Mouse (Mus musculus) forebrain, embryonic 11.5 days (tissue): ENCODE results near the gene Cracr2b. TPM values are rescaled to one million over a fixed set of nuclear protein-coding genes. Genes with fewer than 3 reads are reported as not detected.

Experiments used
- ATAC-seq: fragments of 200-750 bp; cut with Nextera tagmentation; replicated peaks from 2 replicates; pipeline ENCODE4 v1.8.0; 2017; ENCODE audit warnings: moderate TSS enrichment; ENCODE audit not compliant: low FRiP score
- DNase-seq: peaks from one replicate; pipeline ENCODE4 v3.0.0-alpha.2; 2017; ENCODE audit warnings: low spot score
- H3K27ac ChIP-seq: fragments of 300-500 bp; sonication (generic); 2 replicates; pipeline ENCODE4 v1.5.1; 2014; ENCODE audit warnings: low read depth, low read length
- H3K27me3 ChIP-seq: fragments of 300-500 bp; sonication (generic); 2 replicates; pipeline ENCODE4 v1.6.1; 2014; ENCODE audit warnings: mild to moderate bottlenecking, low read length, mixed read lengths; ENCODE audit not compliant: control insufficient read depth, insufficient read depth
- H3K36me3 ChIP-seq: fragments of 300-500 bp; sonication (generic); 2 replicates; pipeline ENCODE4 v1.6.1; 2014; ENCODE audit warnings: mild to moderate bottlenecking, low read length, moderate library complexity, mixed read lengths; ENCODE audit not compliant: control insufficient read depth, insufficient read depth
- H3K4me1 ChIP-seq: fragments of 300-500 bp; sonication (generic); replicated peaks from 2 replicates; pipeline ENCODE4 v1.6.1; 2014; ENCODE audit warnings: low read length, mixed read lengths; ENCODE audit not compliant: control insufficient read depth, insufficient read depth
- H3K4me2 ChIP-seq: fragments of 300-500 bp; sonication (generic); 2 replicates; pipeline ENCODE4 v1.6.1; 2014; ENCODE audit warnings: low read depth, mild to moderate bottlenecking, low read length, moderate library complexity, mixed read lengths; ENCODE audit not compliant: severe bottlenecking
- H3K4me3 ChIP-seq: fragments of 300-500 bp; sonication (generic); 2 replicates; pipeline ENCODE4 v1.5.1; 2014; ENCODE audit warnings: low read depth, low read length
- H3K9ac ChIP-seq: fragments of 300-500 bp; sonication (generic); 2 replicates; pipeline ENCODE4 v1.6.1; 2014; ENCODE audit warnings: low read length
- H3K9me3 ChIP-seq: fragments of 300-500 bp; sonication (generic); 2 replicates; pipeline ENCODE4 v1.6.1; 2016; ENCODE audit warnings: low read length, mixed read lengths; ENCODE audit not compliant: control insufficient read depth
- WGBS: fragments of 180-500 bp; shearing (Covaris S2); extraction: QIAGEN DNeasy Blood & Tissue Kit; methylation state at CpG from one replicate; pipeline ENCODE4 v1.1.7; 2014; 5-methylcytosine and 5-hydroxymethylcytosine counted together
- polyA plus RNA-seq: library from polyadenylated mRNA; unstranded; fragments of >200 nt; fragmentation: Nextera tagmentation; extraction: Ambion mirVana; gene quantifications from 2 replicates; pipeline ENCODE4 v1.2.1, GENCODE M21; 2014

Gene Cracr2b
- polyA plus RNA-seq, 1 experiment from 2014 or later: 5.9 TPM

DNA sequence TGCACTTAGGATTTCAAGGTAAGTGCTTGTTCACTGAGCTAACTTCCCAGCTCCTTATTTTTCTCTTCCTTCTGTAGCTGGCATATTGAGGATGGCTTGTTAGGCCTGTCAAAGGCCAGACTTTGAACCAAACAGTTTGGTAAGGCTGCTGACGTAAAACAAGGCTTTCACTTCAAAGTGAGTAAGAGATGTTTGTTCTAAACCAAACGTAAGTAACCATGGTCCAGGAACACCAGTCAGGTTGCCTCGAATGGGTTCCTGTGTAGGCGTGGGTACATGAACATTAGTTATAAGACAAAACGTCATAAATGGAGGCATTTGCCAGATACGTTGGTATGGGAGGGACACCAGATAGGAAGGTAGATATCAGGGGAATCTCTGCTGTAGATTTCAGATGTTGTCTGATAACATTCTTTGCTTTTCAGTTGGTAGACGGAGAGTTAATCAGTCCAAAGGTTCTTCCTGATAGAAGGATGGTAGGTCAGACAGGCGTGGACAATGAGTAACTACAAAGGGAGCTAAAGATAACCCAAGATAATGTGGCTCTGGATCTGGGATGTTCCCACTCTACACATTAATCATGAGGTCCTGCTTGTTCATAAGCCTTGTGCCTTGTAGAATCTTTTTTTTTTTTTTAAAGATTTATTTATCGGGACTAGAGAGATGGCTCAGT lies 40.7 kb upstream of the Cracr2b start:
- no peaks in the 10 kb centered on the region for H3K9me3 ChIP-seq
- H3K4me1 ChIP-seq: no peaks in the 10 kb centered on the region
- no peaks in the 10 kb centered on the region for H3K36me3 ChIP-seq
- no peak overlapping the region for H3K4me3 ChIP-seq
- 87% methylated on average over 9 of the region's 9 CpGs for WGBS
- no peak for DNase-seq
- no peak overlapping the region for H3K4me2 ChIP-seq
- no peaks in the 10 kb centered on the region for H3K27me3 ChIP-seq
- ATAC-seq: no peak
- H3K9ac ChIP-seq: no peak overlapping the region
- H3K27ac ChIP-seq: no peak overlapping the region

DNA sequence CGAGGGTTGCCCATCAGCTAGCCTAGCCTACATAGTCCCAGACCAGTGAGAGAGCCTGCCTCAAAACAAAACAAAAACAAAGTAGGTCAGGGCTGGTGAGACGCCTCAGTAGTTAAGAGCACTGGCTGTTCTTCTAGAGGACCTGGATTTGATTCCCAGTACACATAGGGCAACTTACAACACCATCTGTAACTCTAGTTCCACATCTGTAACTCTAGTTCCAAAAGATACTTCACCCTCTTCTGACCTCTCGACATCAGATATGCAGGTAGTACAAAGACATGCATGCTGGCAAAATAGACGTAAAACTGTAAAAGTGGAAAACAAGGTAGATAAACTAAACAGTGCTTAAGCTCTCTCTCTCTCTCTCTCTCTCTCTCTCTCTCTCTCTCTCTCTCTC lies 37.1 kb upstream of the Cracr2b start:
- no peak overlapping the region for H3K9ac ChIP-seq
- H3K27ac ChIP-seq: no peak overlapping the region
- no peaks in the 10 kb centered on the region for H3K9me3 ChIP-seq
- DNase-seq (no peak), ATAC-seq (no peak)
- no peaks in the 10 kb centered on the region for H3K27me3 ChIP-seq
- no peak overlapping the region for H3K4me2 ChIP-seq
- 71% methylated on average over 4 of the region's 4 CpGs for WGBS
- 0 out of 2 replicates have a peak, but pooled peaks cover 2% of the 10 kb centered on the region for H3K4me1 ChIP-seq
- H3K4me3 ChIP-seq: no peak overlapping the region
- no peaks in the 10 kb centered on the region for H3K36me3 ChIP-seq

DNA sequence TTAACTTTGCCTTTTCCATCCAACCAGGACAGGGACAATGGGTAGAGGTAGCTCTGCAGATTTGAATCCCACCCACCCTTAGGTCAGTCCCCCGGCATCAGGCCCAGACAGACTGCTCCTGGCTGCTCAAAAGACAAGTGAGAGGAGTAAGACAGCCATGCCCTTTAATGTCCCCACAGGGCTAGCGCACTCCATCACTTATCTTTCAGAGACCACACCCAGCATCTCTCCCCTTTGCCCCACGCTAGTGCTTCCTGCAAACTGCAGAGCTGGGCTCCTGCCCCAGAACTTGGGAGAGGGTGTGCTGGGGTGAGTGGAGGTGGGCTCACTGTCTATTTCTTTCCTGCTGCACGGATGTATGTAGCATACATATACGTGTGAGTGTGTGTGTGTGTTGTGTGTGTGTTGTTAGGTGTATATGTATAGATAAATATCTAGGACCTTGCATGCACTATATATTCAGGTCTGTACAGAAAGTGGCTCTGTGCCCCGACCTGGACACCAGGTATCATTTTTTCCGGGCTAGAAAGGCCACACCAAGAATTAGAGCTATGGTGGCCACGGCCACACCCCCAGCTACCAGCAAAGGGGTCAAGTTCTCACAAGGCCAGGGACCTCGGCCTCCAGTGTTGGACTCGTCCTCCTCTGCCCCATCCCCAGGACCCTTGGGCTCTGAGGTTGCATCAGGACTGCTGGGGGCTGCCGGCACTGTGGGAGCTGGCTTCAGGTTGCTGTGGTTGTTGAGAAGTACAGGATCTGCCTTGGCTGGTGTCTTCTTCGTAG lies 33.8 kb upstream of the Cracr2b start:
- Histone ChIP-seq H3K27ac (no peak overlapping the region), H3K9ac (no peak overlapping the region), H3K4me1 (peaks cover 4% of the 10 kb centered on the region; the same call in 1 of the 2 replicates), H3K27me3 (no peaks in the 10 kb centered on the region), H3K9me3 (no peaks in the 10 kb centered on the region), H3K36me3 (peaks cover 3% of the 10 kb centered on the region; the same call in 1 of the 2 replicates), H3K4me3 (no peak overlapping the region), H3K4me2 (no peak overlapping the region)
- no peak for ATAC-seq
- DNase-seq: no peak
- 84% methylated on average over 12 of the region's 12 CpGs for WGBS

DNA sequence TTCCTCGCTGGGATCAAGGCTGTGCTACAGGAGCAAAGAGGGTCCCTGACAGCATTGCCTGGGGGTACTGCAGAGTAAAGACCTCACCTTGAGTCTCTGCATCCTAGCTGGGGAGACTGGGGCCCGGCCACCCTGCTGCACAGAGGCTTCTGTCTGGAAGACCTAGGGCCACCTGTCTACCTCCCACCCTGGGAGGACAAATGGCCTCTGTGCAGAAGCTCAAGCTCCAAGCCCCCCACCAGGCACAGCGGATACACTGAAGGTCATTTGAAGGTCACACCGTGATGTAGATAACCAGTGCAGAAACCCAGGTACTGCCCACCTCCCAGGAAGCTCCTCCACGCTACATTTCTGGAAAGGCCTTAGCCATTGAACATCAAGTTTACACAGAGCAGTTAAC lies 32.2 kb upstream of the Cracr2b start:
- Histone ChIP-seq H3K27ac (no peak overlapping the region), H3K9me3 (no peaks in the 10 kb centered on the region), H3K4me2 (peak overlapping the region; percentile 64), H3K36me3 (peaks cover 3% of the 10 kb centered on the region; the same call in 1 of the 2 replicates), H3K9ac (peak overlapping the region; percentile 57), H3K27me3 (no peaks in the 10 kb centered on the region), H3K4me1 (peaks cover 4% of the 10 kb centered on the region; the same call in 1 of the 2 replicates), H3K4me3 (peak overlapping the region; percentile 36)
- 48% methylated on average over 5 of the region's 5 CpGs for WGBS
- ATAC-seq (no peak; the same call in 1 of the 2 replicates), DNase-seq (no peak)

DNA sequence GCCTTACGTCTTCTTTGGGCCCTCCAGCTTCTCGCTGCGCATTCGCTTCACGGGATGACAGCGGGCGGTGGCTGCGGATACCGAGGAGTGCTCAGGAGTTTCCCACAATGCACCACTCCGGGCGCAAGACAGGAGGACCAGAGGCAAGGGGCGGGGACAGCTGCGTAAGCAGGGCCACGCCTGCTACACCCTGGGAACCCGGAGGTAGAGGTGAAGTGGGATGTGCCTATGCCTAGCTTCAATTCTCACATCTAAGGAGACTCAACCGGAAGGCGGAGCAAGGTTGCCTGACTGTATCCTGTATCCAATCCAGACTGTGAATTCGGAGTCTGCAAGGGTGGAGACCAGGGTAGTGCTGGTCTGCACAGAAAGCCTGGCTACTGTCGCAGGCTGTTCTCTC lies 31.6 kb upstream of the Cracr2b start, which contains the start of gene Cend1:
TSS of gene Cend1 (minus strand) at position 182 of the 400 bp plus-strand sequence.
- ATAC-seq (peak; percentile 86), DNase-seq (peak; percentile 86)
- Histone ChIP-seq H3K27me3 (no peaks in the 10 kb centered on the region), H3K9me3 (no peaks in the 10 kb centered on the region), H3K27ac (no peak within 1 kb of the TSS), H3K4me3 (peak within 1 kb of the TSS; percentile 36), H3K4me1 (peaks cover 5% of the 10 kb centered on the region; the same call in 1 of the 2 replicates), H3K9ac (peak within 1 kb of the TSS; percentile 57), H3K36me3 (peaks cover 3% of the 10 kb centered on the region; the same call in 1 of the 2 replicates), H3K4me2 (peak within 1 kb of the TSS; percentile 64)
- 3% methylated on average over 19 of the region's 19 CpGs for WGBS

DNA sequence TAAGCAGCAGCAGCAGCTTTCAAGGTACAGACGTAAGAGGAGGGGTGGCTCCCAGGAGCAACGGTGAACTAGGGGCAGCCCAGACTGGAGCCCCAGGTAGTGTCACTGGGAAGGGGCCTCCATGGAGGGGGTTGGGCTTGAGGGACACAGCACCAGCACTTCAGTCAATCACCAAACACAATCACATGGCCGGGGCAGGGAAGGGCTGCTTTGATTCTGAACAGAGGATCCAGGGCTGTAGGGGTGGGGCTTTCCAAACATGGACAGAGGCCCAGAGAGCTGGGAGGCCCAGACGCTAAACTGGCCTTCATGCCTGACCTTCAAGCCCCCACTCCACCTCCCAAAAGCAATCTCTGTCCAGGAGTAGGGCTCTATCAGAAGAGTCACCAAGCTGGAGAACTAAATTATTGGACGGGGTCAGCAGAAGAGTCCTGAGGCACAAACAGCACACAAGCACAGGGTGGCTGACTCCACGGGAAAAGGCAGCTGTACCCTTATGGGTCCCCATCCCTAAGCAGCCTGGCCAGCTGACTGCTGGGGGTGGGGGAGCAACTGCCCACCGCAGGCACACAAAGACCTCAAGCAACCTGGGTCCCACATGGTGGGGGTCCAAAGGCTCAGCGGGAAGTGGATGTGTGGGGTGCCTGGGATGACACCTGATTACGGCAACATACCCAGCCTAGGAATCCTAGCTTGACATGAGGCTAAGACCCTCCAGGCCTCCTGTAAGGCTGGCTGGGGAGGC lies 30.9 kb upstream of the Cracr2b start:
- DNase-seq (no peak), ATAC-seq (no peak)
- peaks cover 12% of the 10 kb centered on the region for H3K4me1 ChIP-seq

DNA sequence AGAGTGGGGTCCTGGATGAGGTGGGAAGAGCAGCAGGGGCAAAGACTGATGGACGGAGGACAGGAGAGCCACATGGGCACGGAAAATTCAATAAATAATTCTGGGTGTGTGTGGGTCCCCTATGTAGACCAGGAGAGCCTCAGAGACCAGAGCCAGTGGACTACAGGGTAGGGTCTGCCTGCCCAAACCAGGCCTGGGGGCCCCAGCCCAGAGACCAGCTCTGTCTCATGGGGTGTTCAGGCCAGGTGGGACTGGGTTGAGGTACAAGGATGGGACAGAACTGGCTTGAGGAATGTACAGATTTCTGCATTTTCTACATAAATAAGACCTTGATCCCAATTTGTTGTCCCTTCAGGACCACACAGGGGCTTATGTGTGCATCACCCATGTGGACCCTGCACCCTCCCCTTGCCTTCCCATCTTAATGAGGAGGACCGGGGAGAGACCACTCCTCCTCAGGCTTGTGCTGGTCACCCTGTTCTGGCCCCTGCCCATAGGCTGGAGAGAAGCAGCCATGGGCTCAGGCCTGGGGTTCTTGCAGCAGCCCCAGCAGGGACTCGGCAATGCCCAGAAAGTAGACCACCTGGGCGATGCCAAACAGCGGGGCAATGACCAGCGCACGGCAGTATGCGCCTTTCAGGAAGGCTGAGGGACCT lies 30.2 kb upstream of the Cracr2b start:
- WGBS: 94% methylated on average over 9 of the region's 9 CpGs
- H3K9ac ChIP-seq: no peak overlapping the region

More for the DNA sequence above, 30.9 kb upstream of the Cracr2b start:
- Histone ChIP-seq H3K36me3 (peaks cover 3% of the 10 kb centered on the region; the same call in 1 of the 2 replicates), H3K9me3 (no peaks in the 10 kb centered on the region), H3K4me2 (peak overlapping the region; percentile 64; the same call in 1 of the 2 replicates), H3K4me3 (peak overlapping the region; percentile 36; the same call in 1 of the 2 replicates), H3K27me3 (no peaks in the 10 kb centered on the region), H3K9ac (peak overlapping the region; percentile 57; the same call in 1 of the 2 replicates), H3K27ac (no peak overlapping the region)
- WGBS: 71% methylated on average over 9 of the region's 9 CpGs

More for the DNA sequence above, 30.2 kb upstream of the Cracr2b start:
- peaks cover 3% of the 10 kb centered on the region; the same call in 1 of the 2 replicates for H3K36me3 ChIP-seq
- no peak overlapping the region for H3K4me3 ChIP-seq
- no peak overlapping the region for H3K27ac ChIP-seq
- DNase-seq: peak; percentile 49
- ATAC-seq: no peak
- H3K27me3 ChIP-seq: no peaks in the 10 kb centered on the region
- H3K9me3 ChIP-seq: no peaks in the 10 kb centered on the region
- H3K4me2 ChIP-seq: no peak overlapping the region
- peaks cover 17% of the 10 kb centered on the region for H3K4me1 ChIP-seq
